Mouse (Mus musculus) small intestine, adult 2 months (tissue): ENCODE data around the gene Dhx34.

Source experiments
- CTCF ChIP-seq: fragments of 200-500 bp; IDR thresholded peaks from 2 replicates; pipeline ENCODE4 v1.5.1; 2012; ENCODE audit warnings: low read depth, mild to moderate bottlenecking, control low read depth, inconsistent platforms, low read length, moderate library complexity, mixed read lengths; ENCODE audit not compliant: insufficient replicate concordance, insufficient read length; ENCODE audit errors: extremely low read depth
- POLR2A ChIP-seq: fragments of 200-500 bp; IDR thresholded peaks from 2 replicates; pipeline ENCODE4 v1.6.1; 2012; ENCODE audit warnings: low read depth, mild to moderate bottlenecking, control low read depth, inconsistent platforms, low read length, moderate library complexity

DNA sequence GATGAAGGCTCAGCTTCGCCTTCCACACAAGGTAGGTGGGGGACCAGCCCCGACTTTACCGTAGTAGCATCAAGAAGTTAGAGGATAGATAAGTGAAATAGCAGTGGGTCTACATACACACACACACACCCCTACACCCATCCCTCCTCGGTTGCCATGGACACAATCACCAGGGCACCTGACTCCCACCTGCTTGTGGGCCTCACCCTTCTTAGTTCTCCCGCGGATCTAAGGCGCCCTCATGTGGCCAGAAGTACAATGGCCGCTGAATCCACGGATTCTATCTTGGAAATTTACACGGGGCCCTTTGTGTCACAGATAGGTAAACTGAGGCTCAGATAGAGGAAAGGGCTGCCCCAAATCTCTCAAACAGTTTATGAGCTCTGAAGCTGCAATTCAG, 68.3 kb downstream of the Dhx34 start:
- TF ChIP-seq POLR2A (no peak), CTCF (peak; percentile 73; the same call in 1 of the 2 replicates)
